Mouse (Mus musculus) stomach, embryonic 15.5 days (tissue): Measurements from ENCODE around the gene Mrps34. TPM values are rescaled to one million over a fixed set of nuclear protein-coding genes. Genes with fewer than 3 reads are reported as not detected.

Experiments used
- ATAC-seq: fragments of 200-750 bp; cut with Nextera tagmentation; 2 replicates; pipeline ENCODE4 v1.8.0; 2017; ENCODE audit warnings: low read depth, moderate number of reproducible peaks, moderate TSS enrichment; ENCODE audit not compliant: insufficient read depth, low FRiP score
- H3K27ac ChIP-seq: fragments of 300-500 bp; sonication (generic); 2 replicates; pipeline ENCODE4 v1.5.1; 2015; ENCODE audit warnings: mild to moderate bottlenecking, inconsistent platforms
- H3K27me3 ChIP-seq: fragments of 300-500 bp; sonication (generic); replicated peaks from 2 replicates; pipeline ENCODE4 v1.6.1; 2015; ENCODE audit warnings: inconsistent platforms
- H3K36me3 ChIP-seq: fragments of 300-500 bp; sonication (generic); 2 replicates; pipeline ENCODE4 v1.6.1; 2015; ENCODE audit warnings: inconsistent platforms
- H3K4me1 ChIP-seq: fragments of 300-500 bp; sonication (generic); 2 replicates; pipeline ENCODE4 v1.6.1; 2015; ENCODE audit warnings: inconsistent platforms
- H3K4me2 ChIP-seq: fragments of 300-500 bp; sonication (generic); 2 replicates; pipeline ENCODE4 v1.6.1; 2015; ENCODE audit warnings: mild to moderate bottlenecking, inconsistent platforms
- H3K4me3 ChIP-seq: fragments of 300-500 bp; sonication (generic); replicated peaks from 2 replicates; pipeline ENCODE4 v1.5.1; 2015; ENCODE audit warnings: inconsistent platforms
- H3K9ac ChIP-seq: fragments of 300-500 bp; sonication (generic); 2 replicates; pipeline ENCODE4 v1.6.1; 2015; ENCODE audit warnings: inconsistent platforms
- H3K9me3 ChIP-seq: fragments of 300-500 bp; sonication (generic); 2 replicates; pipeline ENCODE4 v1.6.1; 2016; ENCODE audit warnings: inconsistent platforms
- WGBS: fragments of 180-500 bp; shearing (Covaris S2); methylation state at CpG from one replicate; pipeline ENCODE4 v1.1.7; 2015; 5-methylcytosine and 5-hydroxymethylcytosine counted together
- polyA plus RNA-seq: library from polyadenylated mRNA; unstranded; fragments of >200 nt; fragmentation: Nextera tagmentation; extraction: Ambion mirVana; gene quantifications from 2 replicates; pipeline ENCODE4 v1.2.1, GENCODE M21; 2015

Gene Mrps34
- polyA plus RNA-seq, 1 experiment from 2014 or later, result 112 TPM

DNA sequence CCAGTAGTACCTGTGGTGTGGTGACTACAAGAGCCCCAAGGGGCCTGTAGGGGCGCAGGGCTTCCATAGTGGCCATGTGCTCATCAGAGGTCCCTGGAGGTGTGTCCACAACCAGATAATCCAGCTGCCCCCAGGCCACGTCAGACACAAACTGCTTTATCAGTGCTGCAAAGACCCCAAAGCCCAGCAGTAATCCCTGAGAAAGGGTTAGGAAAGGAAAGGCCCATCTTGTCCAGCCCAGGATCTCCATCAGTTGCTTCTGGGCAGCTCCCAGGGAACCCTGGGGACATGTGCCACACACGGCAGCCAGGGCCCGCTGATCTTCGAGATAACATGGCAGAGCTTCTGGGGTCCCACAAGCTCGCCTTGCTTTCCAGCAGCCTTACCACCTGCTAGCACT is 10.5 kb upstream of the Mrps34 start:
- no peaks in the 10 kb centered on the region for H3K27me3 ChIP-seq

DNA sequence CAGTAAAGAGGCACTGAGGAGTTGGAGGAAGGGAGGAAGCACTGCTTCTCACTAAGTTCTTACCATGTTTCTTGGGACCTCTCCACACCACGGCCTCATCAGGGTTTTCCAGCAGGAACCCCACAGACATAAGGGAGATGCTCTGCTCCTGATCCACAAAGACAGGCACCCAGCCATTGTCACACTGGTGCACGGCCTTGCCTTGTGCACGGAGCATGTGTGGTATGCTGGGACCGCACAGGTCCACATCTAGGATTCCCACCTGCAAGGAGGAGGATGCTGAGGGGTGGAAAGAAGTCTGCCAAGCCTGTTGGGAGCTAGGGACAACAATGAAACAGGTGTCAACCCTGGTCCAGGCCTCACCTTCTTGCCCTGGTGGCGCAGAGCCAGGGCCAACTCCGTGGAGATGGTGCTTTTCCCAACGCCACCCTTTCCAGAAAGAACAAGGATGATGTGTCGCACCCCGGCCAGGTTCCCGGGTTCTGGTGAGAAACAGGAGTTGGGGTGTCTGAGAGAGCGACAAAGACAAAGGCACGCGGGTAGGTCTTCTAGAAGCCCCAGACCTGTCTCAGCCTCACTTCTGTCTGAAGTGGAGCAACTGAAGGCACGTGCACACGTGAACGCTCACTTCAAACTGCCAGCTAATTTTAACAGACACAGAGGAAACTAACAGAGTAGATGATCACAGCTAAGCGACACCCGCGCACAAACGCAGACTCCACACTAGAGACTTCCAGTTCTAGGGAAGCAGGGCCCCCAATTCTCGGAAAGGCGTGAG is 9.4 kb upstream of the Mrps34 start:
- no peaks in the 10 kb centered on the region for H3K27me3 ChIP-seq
- 23% methylated on average over 22 of the region's 22 CpGs for WGBS
- H3K4me3 ChIP-seq, result peak overlapping the region; percentile 94
- H3K9ac ChIP-seq, result peak overlapping the region; percentile 68
- H3K9me3 ChIP-seq, result no peaks in the 10 kb centered on the region
- H3K4me2 ChIP-seq, result peak overlapping the region; percentile 88
- H3K4me1 ChIP-seq, result peaks cover 24% of the 10 kb centered on the region
- ATAC-seq, result no peak
- no peak overlapping the region for H3K27ac ChIP-seq
- 0 out of 2 replicates have a peak, but pooled peaks cover 14% of the 10 kb centered on the region for H3K36me3 ChIP-seq

More for the DNA sequence above, 10.5 kb upstream of the Mrps34 start:
- Histone ChIP-seq H3K27ac (no peak overlapping the region), H3K4me2 (no peak overlapping the region), H3K4me1 (peaks cover 24% of the 10 kb centered on the region), H3K36me3 (0 out of 2 replicates have a peak, but pooled peaks cover 11% of the 10 kb centered on the region), H3K9ac (no peak overlapping the region), H3K9me3 (no peaks in the 10 kb centered on the region), H3K4me3 (no peak overlapping the region)
- 81% methylated on average over 6 of the region's 6 CpGs for WGBS
- no peak for ATAC-seq

DNA sequence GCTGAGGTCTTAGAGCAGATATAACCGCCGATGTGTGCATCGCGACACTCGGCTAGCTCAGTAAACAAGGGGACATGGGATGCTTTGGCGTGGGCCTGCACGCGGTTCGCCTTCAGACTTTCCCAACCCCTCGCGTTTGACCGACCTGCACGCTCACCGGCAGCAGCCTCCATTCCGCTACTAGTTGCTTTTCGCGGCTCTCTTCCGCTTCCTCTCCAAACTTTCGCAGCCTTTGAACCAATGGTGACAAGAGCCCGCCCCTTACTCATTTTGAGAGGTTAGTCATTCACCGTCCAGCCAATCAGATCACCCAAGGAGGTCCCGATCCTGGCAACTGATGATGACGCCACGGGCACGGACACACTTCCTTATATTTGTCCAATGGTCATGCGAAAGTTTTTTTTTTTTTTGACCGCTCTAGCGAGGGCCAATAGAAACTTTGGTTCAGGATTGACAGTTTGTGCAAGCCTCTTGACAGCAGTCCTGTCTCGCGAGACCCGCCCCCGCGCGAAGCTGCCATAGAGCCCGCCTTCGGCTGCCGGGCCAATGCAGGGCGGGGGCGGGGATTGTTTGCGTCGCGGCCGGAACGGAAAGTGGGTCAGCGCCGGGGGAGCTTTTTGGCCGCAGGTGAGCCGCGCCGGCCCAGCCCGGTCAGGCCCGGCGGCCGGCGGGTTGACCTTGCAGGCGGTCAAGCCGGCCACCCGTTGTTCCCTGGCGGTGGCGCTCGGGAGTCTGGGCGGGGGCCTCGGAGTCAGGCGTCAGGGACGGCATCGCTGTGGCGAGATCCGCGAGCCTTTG is 8.6 kb upstream of the Mrps34 start, which contains the start of the genes Nubp2 and Spsb3:
Gene Nubp2 (minus strand): TSS at position 216 of the 798 bp plus-strand sequence.
Gene Spsb3 (plus strand): TSS at position 510 of the 798 bp plus-strand sequence.
- peak within 1 kb of the TSS; percentile 65 for H3K27ac ChIP-seq
- peak within 1 kb of the TSS; percentile 94 for H3K4me3 ChIP-seq
- peak within 1 kb of the TSS; percentile 88 for H3K4me2 ChIP-seq
- peaks cover 21% of the 10 kb centered on the region for H3K36me3 ChIP-seq
- ATAC-seq, result peak; percentile 95
- H3K9me3 ChIP-seq, result no peaks in the 10 kb centered on the region
- under 1% methylated on average over 69 of the region's 69 CpGs for WGBS
- peak within 1 kb of the TSS; percentile 83 for H3K9ac ChIP-seq
- no peaks in the 10 kb centered on the region for H3K27me3 ChIP-seq
- H3K4me1 ChIP-seq, result peaks cover 24% of the 10 kb centered on the region

DNA sequence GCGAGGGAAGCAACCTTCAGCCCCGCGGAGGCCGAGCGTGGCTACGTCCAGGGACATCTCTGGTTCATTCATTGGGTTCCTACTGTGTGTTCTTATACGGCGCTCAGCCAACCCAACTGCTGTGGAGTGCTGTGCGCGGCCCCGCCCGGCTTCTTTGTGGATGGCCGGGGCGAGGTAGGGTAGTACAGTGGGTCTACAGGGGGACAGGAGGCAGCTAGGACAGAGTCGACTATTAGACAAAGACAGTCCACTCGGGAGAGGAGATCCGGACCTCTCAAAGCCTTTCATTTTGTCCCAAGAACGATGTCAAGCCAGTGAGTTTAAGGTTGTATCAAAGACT is 8.0 kb upstream of the Mrps34 start:
- Histone ChIP-seq H3K4me3 (peak overlapping the region; percentile 88), H3K27ac (peak overlapping the region; percentile 65), H3K4me1 (peaks cover 24% of the 10 kb centered on the region), H3K27me3 (no peaks in the 10 kb centered on the region), H3K4me2 (peak overlapping the region; percentile 81), H3K36me3 (peaks cover 26% of the 10 kb centered on the region), H3K9ac (peak overlapping the region; percentile 83), H3K9me3 (no peaks in the 10 kb centered on the region)
- WGBS, result under 1% methylated on average over 18 of the region's 18 CpGs
- ATAC-seq, result peak; percentile 5; the same call in 1 of the 2 replicates

DNA sequence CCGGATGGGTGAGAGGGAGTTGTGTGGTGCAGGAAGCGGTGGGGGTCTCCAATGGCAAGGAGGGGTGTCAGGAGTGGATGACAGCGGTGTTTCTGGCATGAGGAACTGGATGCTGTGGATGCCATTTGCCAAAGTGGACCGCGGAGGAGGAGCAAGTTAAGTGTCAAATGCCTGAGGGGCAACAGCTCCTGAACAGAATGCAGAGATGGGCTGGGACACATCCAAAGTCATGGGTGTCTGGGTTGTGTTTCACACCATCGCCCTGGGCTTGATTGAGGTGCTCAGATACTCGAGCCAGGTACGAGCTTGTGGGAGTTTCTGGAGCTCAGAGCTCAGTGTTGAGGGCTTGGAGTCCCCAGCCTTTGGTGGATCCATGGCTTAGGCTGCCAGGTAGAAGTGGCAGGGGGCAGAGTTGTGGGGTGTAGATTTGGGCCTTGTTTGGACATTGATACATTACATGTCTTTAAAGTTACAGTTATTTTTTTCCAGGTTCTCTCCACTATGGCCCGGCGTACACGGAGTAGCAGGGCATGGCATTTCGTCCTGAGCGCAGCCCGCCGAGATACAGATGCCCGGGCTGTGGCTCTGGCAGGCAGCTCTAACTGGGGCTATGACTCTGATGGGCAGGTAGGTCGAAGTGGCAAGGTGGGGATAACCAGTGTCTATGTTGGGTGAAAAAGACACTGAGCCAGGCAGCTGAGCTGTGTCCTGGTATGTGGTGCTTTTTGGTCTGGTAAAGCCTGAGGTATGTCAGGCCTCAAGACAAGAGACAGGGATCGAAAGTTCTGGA is 7.4 kb upstream of the Mrps34 start:
- Histone ChIP-seq H3K4me2 (peak overlapping the region; percentile 81), H3K4me3 (peak overlapping the region; percentile 88), H3K4me1 (peaks cover 24% of the 10 kb centered on the region), H3K27me3 (no peaks in the 10 kb centered on the region), H3K27ac (no peak overlapping the region), H3K36me3 (peaks cover 31% of the 10 kb centered on the region), H3K9ac (peak overlapping the region; percentile 83), H3K9me3 (no peaks in the 10 kb centered on the region)
- 59% methylated on average over 18 of the region's 18 CpGs for WGBS
- no peak for ATAC-seq

DNA sequence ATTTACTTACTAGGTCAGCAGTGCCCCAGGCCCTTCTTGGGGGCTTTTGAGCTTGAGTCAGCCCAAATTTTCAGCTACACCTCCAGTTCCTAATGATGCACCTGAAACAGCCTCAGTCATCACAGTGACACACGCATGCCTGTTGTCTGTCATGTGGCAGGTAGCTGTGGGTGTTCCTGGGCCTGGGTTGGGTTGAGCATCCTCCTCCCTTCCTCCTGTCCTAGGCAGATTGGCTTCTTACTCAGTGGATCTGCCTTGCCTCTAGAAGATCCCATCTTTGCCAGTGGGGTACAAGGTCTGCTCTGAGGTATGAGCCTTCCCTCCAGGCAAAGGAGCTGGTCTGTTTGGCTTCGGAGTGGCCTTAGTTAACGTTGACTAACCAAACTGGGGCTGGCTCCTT is 6.1 kb upstream of the Mrps34 start:
- Histone ChIP-seq H3K4me3 (no peak overlapping the region), H3K9me3 (no peaks in the 10 kb centered on the region), H3K4me2 (no peak overlapping the region), H3K36me3 (peaks cover 33% of the 10 kb centered on the region), H3K4me1 (peaks cover 28% of the 10 kb centered on the region), H3K27ac (no peak overlapping the region), H3K9ac (no peak overlapping the region), H3K27me3 (no peaks in the 10 kb centered on the region)
- ATAC-seq, result no peak
- 86% methylated on average over 3 of the region's 3 CpGs for WGBS

DNA sequence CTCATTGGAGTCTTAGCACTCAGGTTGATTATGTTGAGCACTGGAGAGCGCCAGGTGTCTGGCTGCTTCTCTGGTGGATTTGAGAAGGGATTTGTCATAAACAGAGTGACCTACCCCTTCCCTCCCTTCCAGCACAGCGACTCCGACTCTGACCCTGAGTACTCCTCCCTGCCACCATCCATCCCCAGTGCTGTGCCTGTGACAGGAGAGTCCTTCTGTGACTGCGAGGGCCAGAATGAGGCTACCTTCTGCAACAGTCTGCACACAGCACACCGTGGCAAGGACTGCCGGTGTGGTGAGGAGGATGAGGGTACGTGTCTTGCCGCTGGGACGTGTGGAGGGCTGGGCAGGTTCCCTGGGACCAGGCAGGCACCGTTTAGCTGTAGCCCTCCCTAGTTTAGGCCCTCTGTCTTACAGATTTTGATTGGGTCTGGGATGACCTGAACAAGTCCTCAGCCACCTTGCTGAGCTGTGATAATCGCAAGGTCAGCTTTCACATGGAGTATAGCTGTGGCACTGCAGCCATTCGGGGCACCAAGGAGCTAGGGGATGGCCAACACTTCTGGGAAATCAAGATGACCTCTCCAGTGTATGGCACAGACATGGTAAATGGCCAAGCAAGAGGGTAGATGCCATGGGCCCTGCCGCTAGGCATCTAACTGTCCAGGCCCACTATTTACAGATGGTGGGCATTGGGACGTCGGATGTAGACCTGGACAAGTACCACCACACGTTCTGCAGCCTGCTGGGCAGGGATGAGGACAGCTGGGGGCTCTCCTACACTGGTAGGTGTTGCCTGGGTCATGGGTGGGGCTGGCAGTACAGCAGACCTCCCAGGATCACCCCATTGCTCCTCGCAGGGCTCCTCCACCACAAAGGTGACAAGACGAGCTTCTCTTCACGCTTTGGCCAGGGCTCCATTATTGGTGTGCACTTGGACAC is 4.5 kb upstream of the Mrps34 start:
- WGBS, result 80% methylated on average over 19 of the region's 19 CpGs
- H3K9ac ChIP-seq, result no peak overlapping the region
- no peak overlapping the region for H3K4me3 ChIP-seq
- no peaks in the 10 kb centered on the region for H3K9me3 ChIP-seq
- ATAC-seq, result no peak
- H3K4me2 ChIP-seq, result no peak overlapping the region
- H3K27ac ChIP-seq, result no peak overlapping the region
- H3K4me1 ChIP-seq, result peaks cover 27% of the 10 kb centered on the region
- peaks cover 33% of the 10 kb centered on the region for H3K36me3 ChIP-seq
- H3K27me3 ChIP-seq, result no peaks in the 10 kb centered on the region

DNA sequence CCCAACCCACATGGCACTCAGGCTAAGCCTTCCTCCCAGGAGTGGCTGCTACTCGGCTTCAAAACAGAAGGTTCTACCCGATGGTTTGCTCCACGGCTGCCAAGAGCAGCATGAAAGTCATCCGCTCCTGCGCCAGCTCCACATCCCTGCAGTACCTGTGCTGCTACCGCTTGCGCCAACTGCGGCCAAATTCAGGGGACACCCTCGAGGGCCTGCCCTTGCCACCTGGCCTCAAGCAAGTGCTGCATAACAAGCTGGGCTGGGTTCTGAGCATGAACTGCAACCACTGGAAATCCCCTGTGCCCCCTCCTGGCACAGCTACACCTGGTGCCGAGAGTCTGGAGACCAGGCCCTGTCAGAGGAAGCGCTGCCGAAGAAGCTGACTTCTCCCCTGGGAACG is 3.6 kb upstream of the Mrps34 start:
- no peak for ATAC-seq
- Histone ChIP-seq H3K4me1 (peaks cover 30% of the 10 kb centered on the region), H3K27me3 (no peaks in the 10 kb centered on the region), H3K4me3 (no peak overlapping the region), H3K9me3 (no peaks in the 10 kb centered on the region), H3K27ac (no peak overlapping the region), H3K4me2 (no peak overlapping the region), H3K9ac (no peak overlapping the region), H3K36me3 (peaks cover 33% of the 10 kb centered on the region)
- WGBS, result 82% methylated on average over 13 of the region's 13 CpGs

DNA sequence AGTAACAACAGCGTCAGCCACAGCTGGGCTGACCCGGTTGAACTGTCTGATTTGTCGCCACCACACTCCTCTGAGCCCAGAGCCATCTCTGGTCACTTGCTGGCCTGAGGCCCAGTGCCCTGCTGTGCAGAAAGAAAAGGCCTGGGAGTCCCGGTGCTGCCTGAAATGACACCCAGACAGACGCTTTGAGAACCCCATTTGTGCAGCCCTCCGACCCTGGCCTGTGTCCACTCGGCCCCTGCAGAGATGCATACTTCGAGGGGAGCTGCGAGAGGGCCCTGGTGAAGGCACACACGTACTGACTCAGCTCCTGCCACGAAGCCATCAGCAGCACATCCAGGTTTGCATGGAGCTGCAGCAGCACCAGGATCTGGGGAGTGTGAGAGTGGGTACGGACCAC is 2.1 kb upstream of the Mrps34 start:
- no peak for ATAC-seq
- Histone ChIP-seq H3K9ac (no peak overlapping the region), H3K4me1 (peaks cover 31% of the 10 kb centered on the region), H3K4me2 (no peak overlapping the region), H3K27ac (no peak overlapping the region), H3K4me3 (no peak overlapping the region), H3K9me3 (no peaks in the 10 kb centered on the region), H3K27me3 (no peaks in the 10 kb centered on the region), H3K36me3 (peaks cover 35% of the 10 kb centered on the region)
- 91% methylated on average over 12 of the region's 12 CpGs for WGBS

DNA sequence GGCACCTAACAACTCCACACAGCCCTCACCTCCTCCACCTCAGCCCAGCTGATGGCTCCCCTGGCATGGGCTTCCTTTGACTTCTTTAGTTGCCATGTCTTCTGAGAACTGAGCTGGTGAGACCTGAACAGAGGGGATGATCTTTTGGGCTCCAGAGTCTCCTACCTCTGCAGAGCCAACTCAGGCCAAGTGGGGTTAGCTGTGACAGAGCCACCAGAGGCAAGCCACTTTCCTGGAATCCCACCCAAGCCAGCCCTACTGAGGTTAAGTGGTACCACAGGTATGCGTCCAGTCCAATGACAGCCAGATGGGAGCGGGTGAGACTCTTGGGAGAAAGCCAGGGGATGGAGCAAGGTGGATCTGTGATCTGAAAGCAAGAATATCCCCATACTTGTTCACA is 1.6 kb upstream of the Mrps34 start:
- Histone ChIP-seq H3K9ac (no peak overlapping the region), H3K36me3 (peaks cover 39% of the 10 kb centered on the region), H3K4me3 (no peak overlapping the region), H3K27me3 (no peaks in the 10 kb centered on the region), H3K27ac (no peak overlapping the region), H3K4me1 (peaks cover 28% of the 10 kb centered on the region), H3K4me2 (no peak overlapping the region), H3K9me3 (no peaks in the 10 kb centered on the region)
- 96% methylated on average over 2 of the region's 2 CpGs for WGBS
- no peak for ATAC-seq
